Mouse (Mus musculus) hindbrain, embryonic 11.5 days (tissue): Measurements from ENCODE around the gene Cryaa. TPM values are rescaled to one million over a fixed set of nuclear protein-coding genes. Genes with fewer than 3 reads are reported as not detected.
A peak's percentile ranks its signal among the peaks of the same experiment; 100 is the strongest.

ENCODE experiments used
- ATAC-seq: fragments of 200-750 bp; cut with Nextera tagmentation; 2 replicates; pipeline ENCODE4 v1.8.0; 2017; ENCODE audit warnings: mild to moderate bottlenecking, moderate TSS enrichment, moderate library complexity; ENCODE audit not compliant: low FRiP score
- DNase-seq: peaks from one replicate; pipeline ENCODE4 v3.0.0-alpha.2; 2015; ENCODE audit warnings: low spot score
- H3K27ac ChIP-seq: fragments of 300-500 bp; sonication (generic); 2 replicates; pipeline ENCODE4 v1.5.1; 2014; ENCODE audit warnings: mild to moderate bottlenecking, low read depth, low read length
- H3K27me3 ChIP-seq: fragments of 300-500 bp; sonication (generic); 2 replicates; pipeline ENCODE4 v1.6.1; 2014; ENCODE audit warnings: mild to moderate bottlenecking, low read length, moderate library complexity, mixed read lengths; ENCODE audit not compliant: control insufficient read depth, insufficient read depth
- H3K36me3 ChIP-seq: fragments of 300-500 bp; sonication (generic); 2 replicates; pipeline ENCODE4 v1.6.1; 2014; ENCODE audit warnings: mild to moderate bottlenecking, low read length, moderate library complexity, mixed read lengths; ENCODE audit not compliant: control insufficient read depth, insufficient read depth
- H3K4me1 ChIP-seq: fragments of 300-500 bp; sonication (generic); replicated peaks from 2 replicates; pipeline ENCODE4 v1.6.1; 2014; ENCODE audit warnings: low read length, mixed read lengths; ENCODE audit not compliant: control insufficient read depth, insufficient read depth
- H3K4me2 ChIP-seq: fragments of 300-500 bp; sonication (generic); replicated peaks from 2 replicates; pipeline ENCODE4 v1.6.1; 2014; ENCODE audit warnings: mild to moderate bottlenecking, low read depth, low read length
- H3K4me3 ChIP-seq: fragments of 300-500 bp; sonication (generic); 2 replicates; pipeline ENCODE4 v1.5.1; 2014; ENCODE audit warnings: low read depth, low read length
- H3K9ac ChIP-seq: fragments of 300-500 bp; sonication (generic); 2 replicates; pipeline ENCODE4 v1.6.1; 2014; ENCODE audit warnings: low read depth, low read length
- H3K9me3 ChIP-seq: fragments of 300-500 bp; sonication (generic); 2 replicates; pipeline ENCODE4 v1.6.1; 2016; ENCODE audit warnings: low read length; ENCODE audit not compliant: control insufficient read depth
- WGBS: fragments of 180-500 bp; shearing (Covaris S2); extraction: QIAGEN DNeasy Blood & Tissue Kit; methylation state at CpG from one replicate; pipeline ENCODE4 v1.1.7; 2014; 5-methylcytosine and 5-hydroxymethylcytosine counted together
- polyA plus RNA-seq: library from polyadenylated mRNA; unstranded; fragments of >200 nt; fragmentation: Nextera tagmentation; extraction: Ambion mirVana; gene quantifications from 2 replicates; pipeline ENCODE4 v1.2.1, GENCODE M21; 2014

Cryaa gene
- polyA plus RNA-seq, 1 experiment from 2014 or later, result not detected

DNA sequence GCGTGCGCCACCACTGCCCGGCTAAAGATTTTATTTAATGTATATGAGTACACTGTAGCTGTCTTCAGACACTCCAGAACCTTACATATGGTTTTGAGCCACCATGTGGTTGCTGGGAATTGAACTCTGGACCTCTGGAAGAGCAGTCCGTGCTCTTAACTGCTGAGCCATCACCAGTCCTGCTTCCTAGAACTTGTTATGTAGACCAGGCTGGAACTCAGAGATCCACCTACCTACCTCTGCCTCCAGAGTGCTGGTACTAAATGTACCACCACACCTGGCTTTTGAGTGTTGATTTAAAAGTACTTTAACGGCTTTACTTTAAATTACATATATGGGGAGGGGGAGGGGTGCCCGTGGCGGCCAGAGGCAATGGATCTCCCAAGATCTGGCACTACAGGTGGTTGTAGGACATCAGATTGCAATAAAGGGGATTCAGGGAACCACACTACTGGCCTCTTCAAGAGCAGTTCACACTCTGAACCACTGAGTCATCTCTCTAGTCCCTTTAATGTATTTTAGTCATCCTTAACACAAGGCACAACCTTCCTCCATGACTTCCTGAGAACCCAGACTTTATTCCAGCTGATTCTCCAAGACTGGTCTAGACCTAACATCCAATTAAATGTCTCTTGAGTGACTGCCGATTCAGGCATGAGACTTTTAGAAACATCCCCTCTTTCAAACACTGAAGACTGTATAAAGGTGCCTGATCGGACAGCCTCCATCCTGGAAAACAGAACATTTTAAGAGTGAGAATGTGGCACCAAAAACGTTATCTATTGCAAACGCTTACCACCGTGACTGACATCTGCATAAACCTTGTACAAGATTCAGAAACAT, 20.2 kb upstream of the Cryaa start:
- Histone ChIP-seq H3K4me1 (peaks cover 2% of the 10 kb centered on the region; the same call in 1 of the 2 replicates), H3K27me3 (no peaks in the 10 kb centered on the region), H3K9me3 (no peaks in the 10 kb centered on the region), H3K27ac (no peak overlapping the region), H3K36me3 (peaks cover 12% of the 10 kb centered on the region; the same call in 1 of the 2 replicates), H3K4me3 (peak overlapping the region; percentile 99), H3K4me2 (peak overlapping the region; percentile 61), H3K9ac (peak overlapping the region; percentile 94)
- DNase-seq (no peak), ATAC-seq (no peak)
- WGBS, result 57% methylated on average over 12 of the region's 12 CpGs

DNA sequence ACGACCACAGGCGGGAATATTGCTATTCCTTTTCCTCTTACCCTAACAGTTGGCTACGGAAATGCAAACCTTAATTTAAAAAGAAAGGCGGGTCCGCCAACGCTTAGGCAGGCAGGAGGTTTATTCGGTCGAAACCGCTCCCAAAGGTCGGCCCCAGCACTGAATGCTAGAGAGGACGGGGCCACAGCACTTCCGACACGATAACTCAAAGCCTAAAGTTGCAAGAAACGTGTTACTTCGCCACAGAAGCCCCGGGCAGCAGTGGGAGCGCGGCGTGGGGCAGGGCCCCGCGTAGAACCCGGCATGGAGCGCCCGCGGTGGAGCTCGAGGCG, 19.5 kb upstream of the Cryaa start:
- Histone ChIP-seq H3K4me1 (peaks cover 2% of the 10 kb centered on the region; the same call in 1 of the 2 replicates), H3K36me3 (peaks cover 11% of the 10 kb centered on the region; the same call in 1 of the 2 replicates), H3K9me3 (no peaks in the 10 kb centered on the region), H3K4me3 (peak overlapping the region; percentile 99), H3K27me3 (no peaks in the 10 kb centered on the region), H3K27ac (peak overlapping the region; percentile 67; the same call in 1 of the 2 replicates), H3K4me2 (peak overlapping the region; percentile 61), H3K9ac (peak overlapping the region; percentile 94)
- DNase-seq (no peak), ATAC-seq (no peak)
- WGBS, result 0% methylated on average over 27 of the region's 27 CpGs

DNA sequence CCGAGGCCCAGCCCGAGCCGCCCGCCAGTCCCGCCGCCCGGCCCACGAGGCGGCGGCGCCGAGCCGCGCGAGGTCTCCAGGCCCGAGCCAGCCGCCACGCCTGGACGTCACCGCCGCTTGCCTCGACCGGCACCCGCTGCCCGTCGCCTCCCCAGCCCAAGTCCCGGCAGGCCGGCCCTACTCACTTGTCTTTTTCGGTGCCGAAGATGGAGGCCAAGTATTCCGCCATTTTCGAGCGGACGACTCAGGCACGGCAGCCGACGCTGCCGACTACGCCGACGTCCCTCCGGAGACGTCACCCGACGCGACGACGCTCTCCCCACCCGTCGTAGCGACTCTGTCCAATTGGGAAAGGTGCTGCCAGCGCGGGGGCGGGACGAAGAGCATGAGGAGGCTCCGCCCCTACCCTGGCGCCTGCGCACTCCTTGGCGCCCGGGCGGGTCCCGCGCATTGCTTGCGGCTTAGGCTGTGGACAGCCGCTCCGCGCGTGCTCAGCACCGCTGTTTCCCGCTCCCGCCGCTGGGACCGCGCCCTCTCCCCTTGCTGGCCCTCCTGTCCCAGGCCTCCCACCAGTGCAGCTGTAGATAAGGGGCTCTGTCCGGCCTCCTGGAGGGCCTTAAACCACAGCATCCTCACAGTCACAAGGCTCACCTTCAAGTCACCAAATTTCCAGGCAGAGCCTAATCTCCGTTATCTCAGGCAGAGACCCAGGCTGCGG, 19.0 kb upstream of the Cryaa start, which contains the start of gene U2af1:
U2af1 (minus strand) TSS at position 425 of the 718 bp plus-strand sequence.
- Histone ChIP-seq H3K4me1 (peaks cover 2% of the 10 kb centered on the region; the same call in 1 of the 2 replicates), H3K36me3 (peaks cover 7% of the 10 kb centered on the region; the same call in 1 of the 2 replicates), H3K4me2 (peak within 1 kb of the TSS; percentile 78), H3K27ac (peak within 1 kb of the TSS; percentile 82), H3K4me3 (peak within 1 kb of the TSS; percentile 99), H3K9ac (peak within 1 kb of the TSS; percentile 94), H3K27me3 (no peaks in the 10 kb centered on the region), H3K9me3 (no peaks in the 10 kb centered on the region)
- under 1% methylated on average over 67 of the region's 77 CpGs for WGBS
- ATAC-seq, result peak; percentile 99
- DNase-seq, result peak; percentile 99

DNA sequence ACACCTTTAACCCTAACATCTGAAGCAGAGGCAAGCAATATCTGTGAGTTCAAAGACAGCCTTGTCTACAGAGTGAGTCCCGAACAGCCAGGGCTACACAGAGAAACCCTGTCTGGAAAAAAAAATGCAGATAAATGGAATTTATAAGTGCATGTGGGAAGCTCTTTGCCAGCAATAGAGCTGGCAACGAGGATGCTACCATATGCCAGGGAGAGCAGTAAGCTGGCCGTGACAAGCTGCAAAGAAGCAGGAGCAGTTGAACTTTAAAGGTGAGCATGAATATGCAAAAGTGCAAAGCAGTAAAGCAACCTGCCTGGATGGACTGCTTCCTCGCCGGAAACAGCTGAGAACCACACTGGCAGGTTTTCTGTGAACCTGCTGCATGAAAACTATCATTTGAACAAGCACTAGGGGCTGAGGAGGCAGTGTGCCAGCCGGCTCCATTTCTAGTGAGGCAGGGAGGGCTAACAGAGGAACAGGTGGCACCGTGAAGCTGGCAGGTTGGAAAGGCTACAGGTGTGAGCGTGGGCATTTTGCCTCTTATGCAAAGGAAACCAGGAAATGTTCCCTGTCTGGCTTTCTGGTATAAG, 16.9 kb upstream of the Cryaa start:
- H3K36me3 ChIP-seq, result no peaks in the 10 kb centered on the region
- H3K9me3 ChIP-seq, result no peaks in the 10 kb centered on the region
- no peaks in the 10 kb centered on the region for H3K27me3 ChIP-seq
- H3K9ac ChIP-seq, result no peak overlapping the region
- no peak overlapping the region for H3K4me2 ChIP-seq
- 79% methylated on average over 8 of the region's 8 CpGs for WGBS
- H3K4me1 ChIP-seq, result peaks cover 2% of the 10 kb centered on the region; the same call in 1 of the 2 replicates
- ATAC-seq, result no peak
- DNase-seq, result no peak
- H3K4me3 ChIP-seq, result no peak overlapping the region
- no peak overlapping the region for H3K27ac ChIP-seq

DNA sequence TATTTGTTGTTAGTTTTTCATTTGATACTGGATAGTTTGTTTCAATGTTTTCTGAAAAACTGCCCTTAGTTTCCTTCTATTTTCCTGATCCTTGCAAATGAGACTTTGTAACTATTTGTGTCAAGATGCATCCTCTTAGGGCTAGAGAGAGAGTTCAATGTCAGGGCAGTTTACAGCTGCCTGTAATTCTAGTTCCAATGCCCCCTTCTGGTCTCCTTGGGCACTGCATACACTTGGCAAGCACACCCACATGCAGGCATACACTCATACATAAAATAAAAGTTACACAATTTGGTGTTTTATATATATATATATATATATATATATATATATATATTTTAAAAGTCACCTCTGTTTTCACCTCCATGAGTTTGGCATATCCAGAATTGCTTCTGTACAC, 14.8 kb upstream of the Cryaa start:
- Histone ChIP-seq H3K9me3 (no peaks in the 10 kb centered on the region), H3K4me2 (no peak overlapping the region), H3K4me3 (no peak overlapping the region), H3K27me3 (no peaks in the 10 kb centered on the region), H3K27ac (no peak overlapping the region), H3K9ac (no peak overlapping the region), H3K4me1 (no peaks in the 10 kb centered on the region), H3K36me3 (no peaks in the 10 kb centered on the region)
- ATAC-seq, result no peak
- no peak for DNase-seq

DNA sequence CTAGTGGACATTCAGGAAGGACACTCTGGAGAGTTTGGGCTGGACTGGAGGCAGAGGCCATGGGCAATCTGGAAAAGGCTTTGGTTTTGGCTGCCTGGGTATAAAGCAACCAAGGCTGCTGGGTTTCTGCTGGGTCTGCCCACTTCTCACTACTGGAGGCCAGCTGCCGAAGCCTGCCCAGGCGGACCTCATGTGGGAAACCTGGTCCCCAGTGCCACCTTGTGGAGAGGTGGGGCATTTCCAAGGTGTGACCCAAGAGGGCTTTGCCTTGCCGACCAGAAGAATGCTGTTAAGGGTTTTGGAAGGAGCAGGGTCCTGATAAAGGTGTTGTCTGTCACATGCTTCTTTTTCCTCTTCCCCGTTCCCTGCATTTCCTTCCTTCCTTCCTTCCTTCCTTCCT, 12.8 kb upstream of the Cryaa start:
- no peak for ATAC-seq
- 11% methylated on average over 4 of the region's 4 CpGs for WGBS
- H3K27ac ChIP-seq, result no peak overlapping the region

DNA sequence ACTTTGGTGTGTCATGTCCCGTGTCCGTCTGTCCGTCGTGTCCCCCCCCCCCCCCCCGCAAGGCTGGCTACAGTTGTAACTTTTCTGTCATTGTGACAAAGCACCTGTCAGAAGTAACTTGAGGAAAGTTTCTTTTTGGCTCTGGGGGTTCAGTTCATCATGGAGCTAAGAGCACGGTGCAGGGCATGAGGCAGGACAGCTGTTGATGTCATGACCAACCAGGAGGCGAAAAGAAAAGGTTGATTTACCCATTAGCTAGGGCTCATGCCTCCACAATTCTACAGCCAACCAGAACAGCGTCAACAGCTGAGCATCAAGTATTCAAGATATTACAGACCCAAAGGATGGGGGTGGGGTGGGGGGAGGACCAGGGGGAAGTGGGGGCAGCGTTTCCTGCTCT, 9.3 kb upstream of the Cryaa start:
- 86% methylated on average over 8 of the region's 9 CpGs for WGBS
- Histone ChIP-seq H3K9ac (no peak overlapping the region), H3K27me3 (no peaks in the 10 kb centered on the region), H3K27ac (no peak overlapping the region), H3K9me3 (no peaks in the 10 kb centered on the region), H3K4me1 (0 out of 2 replicates have a peak, but pooled peaks cover 3% of the 10 kb centered on the region), H3K4me3 (no peak overlapping the region), H3K4me2 (no peak overlapping the region), H3K36me3 (no peaks in the 10 kb centered on the region)
- DNase-seq (no peak), ATAC-seq (no peak)

More for the DNA sequence above, 12.8 kb upstream of the Cryaa start:
- no peak overlapping the region for H3K4me2 ChIP-seq
- no peak overlapping the region for H3K9ac ChIP-seq
- H3K4me1 ChIP-seq, result no peaks in the 10 kb centered on the region
- no peaks in the 10 kb centered on the region for H3K36me3 ChIP-seq
- H3K9me3 ChIP-seq, result no peaks in the 10 kb centered on the region
- peak; percentile 80 for DNase-seq
- no peaks in the 10 kb centered on the region for H3K27me3 ChIP-seq
- H3K4me3 ChIP-seq, result no peak overlapping the region

DNA sequence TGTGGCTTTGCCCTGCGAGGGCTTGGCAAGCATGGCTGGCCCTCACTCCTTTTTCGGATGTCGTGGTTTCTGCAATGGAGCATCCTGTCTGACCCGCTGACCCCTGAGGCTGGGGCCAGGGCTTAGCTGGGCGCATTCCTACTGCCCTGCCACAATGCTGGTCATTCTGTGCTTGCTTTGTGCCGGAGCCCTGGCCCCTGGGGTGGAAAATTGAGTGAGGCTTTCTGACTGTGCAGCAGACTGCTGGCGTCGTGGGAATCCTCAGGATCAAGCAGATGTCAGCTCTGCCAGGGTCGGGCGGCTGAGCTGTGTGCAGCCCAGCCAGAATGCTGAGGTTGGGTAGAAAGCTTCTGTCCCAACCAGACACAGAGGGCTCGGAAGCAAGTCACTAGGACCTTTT, 7.4 kb upstream of the Cryaa start:
- Histone ChIP-seq H3K27ac (peak overlapping the region; percentile 62), H3K4me1 (0 out of 2 replicates have a peak, but pooled peaks cover 3% of the 10 kb centered on the region), H3K27me3 (no peaks in the 10 kb centered on the region), H3K9me3 (no peaks in the 10 kb centered on the region), H3K4me3 (no peak overlapping the region), H3K4me2 (no peak overlapping the region), H3K9ac (peak overlapping the region; percentile 19; the same call in 1 of the 2 replicates), H3K36me3 (no peaks in the 10 kb centered on the region)
- 11% methylated on average over 11 of the region's 11 CpGs for WGBS
- DNase-seq (peak; percentile 51), ATAC-seq (no peak)
